24 mouse cellular contexts compared by ENCODE assay signal in genomic region chr19:53159351-53159750, GRCm38 (mm10). TPM values are rescaled to one million over a fixed set of nuclear protein-coding genes. Genes with fewer than 3 reads are reported as not detected.
A peak's percentile ranks its signal among the peaks of the same experiment; 100 is the strongest.
DNase-seq lines count a peak whose midpoint lies in the region; ATAC-seq and TF ChIP-seq lines count a peak whose summit lies in the region.
"Had no signal": no experiment of that assay in that cellular context is flagged by ENCODE, and none has a peak within 500 bp of the region (broad histone marks: within the 10 kb centered on the region; RNA-seq: fewer than 3 reads in every experiment).

No protein-coding gene starts in this region.

- H3K27me3 ChIP-seq in forebrain, embryonic 10.5 days (ENCODE audit: poor library complexity, severe bottlenecking) = no peaks in the 10 kb centered on the region
- H3K27me3 ChIP-seq in forebrain, embryonic 13.5 days = no peaks in the 10 kb centered on the region
- H3K27me3 ChIP-seq in heart, embryonic 11.5 days (ENCODE audit: control insufficient read depth, insufficient read depth, low read length) = no peaks in the 10 kb centered on the region
- no peaks in the 10 kb centered on the region for H3K27me3 ChIP-seq in heart, adult 2 months (ENCODE audit: control insufficient read depth, insufficient read depth, low read length)
- no peaks in the 10 kb centered on the region for H3K27me3 ChIP-seq in heart, embryonic 14.5 days (ENCODE audit: control insufficient read depth, insufficient read depth, low read length)
- H3K27me3 ChIP-seq in heart, postnatal 0 days (ENCODE audit: control insufficient read depth, insufficient read depth, low read length) = no peaks in the 10 kb centered on the region
- H3K27me3 ChIP-seq: embryonic facial prominence, embryonic 13.5 days; hindbrain, embryonic 12.5 days; hindbrain, embryonic 15.5 days had no signal

- no peak for TF ChIP-seq CTCF in heart, adult 2 months (IDR thresholded peaks at IDR 0.05)
- no peak for TF ChIP-seq CTCF in heart, postnatal 0 days (IDR thresholded peaks at IDR 0.05; ENCODE audit: low read depth)

- DNase-seq in forebrain, embryonic 10.5 days (ENCODE audit: extremely low spot score, low spot score) = no peak
- DNase-seq in heart, adult 2 months = no peak
- no peak for DNase-seq in heart, adult 8-10 months (ENCODE audit: low spot score)
- no peak for DNase-seq in heart, postnatal 0 days (ENCODE audit: low spot score)
- no peak for DNase-seq in heart, postnatal 14 days
- DNase-seq: adrenal gland, adult 2 months; adrenal gland, postnatal 14 days; cerebellum, adult 11-12 months; cerebellum, adult 9-10 months; forebrain, postnatal 0 days; gastrocnemius, adult 2 months; gastrocnemius, postnatal 14 days; kidney, adult 2 months had no signal

- ATAC-seq in forebrain, embryonic 13.5 days = no peak
- no peak for ATAC-seq in heart, embryonic 11.5 days (replicated peaks; ENCODE audit: insufficient number of reproducible peaks, low FRiP score, low TSS enrichment)
- no peak for ATAC-seq in heart, embryonic 14.5 days (ENCODE audit: insufficient number of reproducible peaks, insufficient read depth, low FRiP score, low read depth)
- no peak for ATAC-seq in heart, postnatal 0 days (ENCODE audit: insufficient read depth, low read depth)
- ATAC-seq: CD4-positive, CD25-positive, alpha-beta regulatory T cell, adult 4 months; forebrain, embryonic 14.5 days; forebrain, postnatal 0 days; intestine, postnatal 0 days had no signal

- peaks cover 4% of the 10 kb centered on the region for H3K79me2 ChIP-seq in heart, adult 2 months (replicated peaks; ENCODE audit: control insufficient read depth, insufficient read depth, low read length)

- peaks cover 7% of the 10 kb centered on the region for H3K4me1 ChIP-seq in forebrain, embryonic 10.5 days
- H3K4me1 ChIP-seq in forebrain, embryonic 13.5 days = no peaks in the 10 kb centered on the region
- peaks cover 14% of the 10 kb centered on the region for H3K4me1 ChIP-seq in heart, embryonic 11.5 days (ENCODE audit: control insufficient read depth, insufficient read depth, low read length)
- H3K4me1 ChIP-seq in heart, adult 2 months (ENCODE audit: control insufficient read depth, insufficient read depth, low read length) = peaks cover 9% of the 10 kb centered on the region
- peaks cover 13 to 37% of the 10 kb centered on the region in 2 experiments for H3K4me1 ChIP-seq in heart, embryonic 14.5 days (ENCODE audit: control insufficient read depth in 2 of 2, insufficient read depth in 2 of 2, low read length in 2 of 2)
- H3K4me1 ChIP-seq in heart, postnatal 0 days (ENCODE audit: control insufficient read depth, insufficient read depth) = peaks cover 22% of the 10 kb centered on the region
- H3K4me1 ChIP-seq: hindbrain, embryonic 12.5 days; hindbrain, embryonic 15.5 days had no signal

- 0 out of 2 replicates have a peak, but pooled peaks cover 4% of the 10 kb centered on the region for H3K36me3 ChIP-seq in forebrain, embryonic 10.5 days (replicated peaks)
- H3K36me3 ChIP-seq in forebrain, embryonic 13.5 days (ENCODE audit: poor library complexity, severe bottlenecking) = no peaks in the 10 kb centered on the region
- H3K36me3 ChIP-seq in heart, embryonic 11.5 days (ENCODE audit: control insufficient read depth, insufficient read depth, low read length) = no peaks in the 10 kb centered on the region
- peaks cover 12% of the 10 kb centered on the region for H3K36me3 ChIP-seq in heart, adult 2 months (ENCODE audit: control insufficient read depth, insufficient read depth, low read length)
- peaks cover 14% of the 10 kb centered on the region; the same call in 1 of the 2 replicates for H3K36me3 ChIP-seq in heart, embryonic 14.5 days (ENCODE audit: control insufficient read depth, insufficient read depth, low read length)
- H3K36me3 ChIP-seq in heart, postnatal 0 days (replicated peaks; ENCODE audit: control insufficient read depth, insufficient read depth, low read length) = no peaks in the 10 kb centered on the region
- H3K36me3 ChIP-seq: embryonic facial prominence, embryonic 13.5 days; hindbrain, embryonic 12.5 days; hindbrain, embryonic 15.5 days had no signal

- TF ChIP-seq POLR2A in heart, adult 2 months (IDR thresholded peaks at IDR 0.05; ENCODE audit: insufficient read depth, low read depth, low read length) = no peak

- 36% methylated on average over 7 of the region's 7 CpGs for WGBS in forebrain, embryonic 10.5 days
- 39% methylated on average over 7 of the region's 7 CpGs for WGBS in forebrain, embryonic 13.5 days
- 26% methylated on average over 7 of the region's 7 CpGs for WGBS in heart, embryonic 11.5 days (ENCODE audit: insufficient replicate concordance)
- WGBS in heart, adult 2 months = 63% methylated on average over 7 of the region's 7 CpGs
- WGBS in heart, embryonic 14.5 days = 26% methylated on average over 7 of the region's 7 CpGs
- WGBS in heart, postnatal 0 days = 43% methylated on average over 7 of the region's 7 CpGs

- no peak for TF ChIP-seq EP300 in heart, adult 2 months (IDR thresholded peaks at IDR 0.05; ENCODE audit: insufficient read depth, low read depth, low read length)
- no peak for TF ChIP-seq EP300 in heart, postnatal 0 days (IDR thresholded peaks at IDR 0.05; ENCODE audit: low read depth)

- H3K9ac ChIP-seq in forebrain, embryonic 13.5 days = no peak overlapping the region
- no peak overlapping the region for H3K9ac ChIP-seq in heart, embryonic 11.5 days (ENCODE audit: low read depth, low read length)
- H3K9ac ChIP-seq in heart, adult 2 months (ENCODE audit: low read depth, low read length) = no peak overlapping the region
- H3K9ac ChIP-seq in heart, embryonic 14.5 days (ENCODE audit: low read length) = peak overlapping the region; percentile 48; the same call in 1 of the 2 replicates
- H3K9ac ChIP-seq in heart, postnatal 0 days (replicated peaks; ENCODE audit: low read depth, low read length) = no peak overlapping the region
- H3K9ac ChIP-seq: embryonic facial prominence, embryonic 13.5 days; forebrain, postnatal 0 days; hindbrain, embryonic 12.5 days; hindbrain, embryonic 15.5 days had no signal

- intact Hi-C loops in heart, adult 2 months (cut with DNase I) = no loop called here
- intact Hi-C loops in heart, postnatal 14 days (cut with DNase I) = no loop called here

- H3K9me3 ChIP-seq in forebrain, embryonic 10.5 days = no peaks in the 10 kb centered on the region
- no peaks in the 10 kb centered on the region for H3K9me3 ChIP-seq in forebrain, embryonic 13.5 days (replicated peaks)
- H3K9me3 ChIP-seq in heart, embryonic 11.5 days (replicated peaks; ENCODE audit: control insufficient read depth, low read length) = no peaks in the 10 kb centered on the region
- no peaks in the 10 kb centered on the region for H3K9me3 ChIP-seq in heart, embryonic 14.5 days (ENCODE audit: control insufficient read depth, low read length)
- H3K9me3 ChIP-seq in heart, postnatal 0 days (replicated peaks; ENCODE audit: control insufficient read depth, low read length) = no peaks in the 10 kb centered on the region
- H3K9me3 ChIP-seq: embryonic facial prominence, embryonic 13.5 days; hindbrain, embryonic 12.5 days; hindbrain, embryonic 15.5 days had no signal

- no peak overlapping the region for H3K4me3 ChIP-seq in forebrain, embryonic 10.5 days
- H3K4me3 ChIP-seq in forebrain, embryonic 13.5 days = no peak overlapping the region
- H3K4me3 ChIP-seq in heart, embryonic 11.5 days (ENCODE audit: low read depth, low read length) = no peak overlapping the region
- no peak overlapping the region for H3K4me3 ChIP-seq in heart, adult 2 months
- no peak overlapping the region for H3K4me3 ChIP-seq in heart, embryonic 14.5 days (ENCODE audit: control insufficient read depth in 1 of 2, insufficient read depth in 1 of 2, low read depth in 1 of 2, low read length in 2 of 2)
- no peak overlapping the region for H3K4me3 ChIP-seq in heart, postnatal 0 days (ENCODE audit: low read depth, low read length)
- H3K4me3 ChIP-seq: embryonic facial prominence, embryonic 13.5 days; erythroblast, embryonic 14.5 days; gastrocnemius, adult 2 months; hindbrain, embryonic 12.5 days; hindbrain, embryonic 15.5 days had no signal

- 0 out of 2 replicates have a peak overlapping the region, but pooled peaks have one; percentile 30 for H3K27ac ChIP-seq in forebrain, embryonic 10.5 days
- no peak overlapping the region for H3K27ac ChIP-seq in forebrain, embryonic 13.5 days
- H3K27ac ChIP-seq in heart, embryonic 11.5 days (ENCODE audit: low read depth, low read length) = no peak overlapping the region; the same call in 1 of the 2 replicates
- H3K27ac ChIP-seq in heart, adult 2 months = no peak overlapping the region
- peak overlapping the region; percentile 20 to 53; a peak in 3 of 4 replicates for H3K27ac ChIP-seq in heart, embryonic 14.5 days (replicated peaks in 1 of 2; ENCODE audit: control insufficient read depth in 1 of 2, insufficient read depth in 1 of 2, low read depth in 2 of 2, low read length in 2 of 2)
- H3K27ac ChIP-seq in heart, postnatal 0 days (ENCODE audit: low read depth) = 0 out of 2 replicates have a peak overlapping the region, but pooled peaks have one; percentile 2
- H3K27ac ChIP-seq: embryonic facial prominence, embryonic 13.5 days; gastrocnemius, adult 2 months; hindbrain, embryonic 12.5 days; hindbrain, embryonic 15.5 days; kidney, postnatal 0 days had no signal

- H3K4me2 ChIP-seq in forebrain, embryonic 13.5 days = no peak overlapping the region
- peak overlapping the region; percentile 8; the same call in 1 of the 2 replicates for H3K4me2 ChIP-seq in heart, embryonic 11.5 days
- H3K4me2 ChIP-seq in heart, embryonic 14.5 days (ENCODE audit: low read length) = 0 out of 2 replicates have a peak overlapping the region, but pooled peaks have one; percentile 11
- no peak overlapping the region for H3K4me2 ChIP-seq in heart, postnatal 0 days (ENCODE audit: low read depth, low read length)
- H3K4me2 ChIP-seq: embryonic facial prominence, embryonic 13.5 days; hindbrain, embryonic 12.5 days; hindbrain, embryonic 15.5 days had no signal

RNA-seq across cellular contexts. Expression of gene Add3, which starts 19.1 kb away (rescaled TPM):
- 55.4 and 59.3 TPM in 2 replicates for polyA plus RNA-seq in forebrain, embryonic 10.5 days (2016; fragmentation: Nextera tagmentation; extraction: Ambion mirVana)
- 34.2 and 34.5 TPM in 2 replicates for polyA plus RNA-seq in forebrain, embryonic 13.5 days (2015; fragmentation: Nextera tagmentation; extraction: Ambion mirVana)
- 133 and 152 TPM in 2 replicates for polyA plus RNA-seq in heart, embryonic 11.5 days (2014; fragmentation: Nextera tagmentation; extraction: Ambion mirVana)
- total RNA-seq in heart, adult 2 months (2021) = 10 to 100 TPM; 38.9 to 50.5 TPM
- 25.2 and 44.5 TPM in 2 replicates for polyA plus RNA-seq in heart, adult 2 months (2012; rRNA removed)
- polyA plus RNA-seq in heart, embryonic 14.5 days (2014; fragmentation: Nextera tagmentation; extraction: Ambion mirVana) = 129 and 134 TPM in 2 replicates
- 10 to 100 TPM; 35.7 to 51.4 (median 39.9) TPM for total RNA-seq in heart, adult 8-10 months (2022)
- total RNA-seq in heart, postnatal 0 days (2014; rRNA removed; ENCODE audit: low replicate concordance) = 62.1 and 78.8 TPM in 2 replicates
- 81.2 and 82.9 TPM in 2 replicates for polyA plus RNA-seq in heart, postnatal 0 days (2015; fragmentation: Nextera tagmentation; extraction: Ambion mirVana)
- total RNA-seq in heart, postnatal 14 days (2021) = 10 to 100 TPM; 63.4 to 65.2 TPM

Comparison
In these comparisons a context has a peak if more than half of its experiments do, and no peak if none do; other contexts are left out.
1. H3K27ac ChIP-seq: peak in forebrain, embryonic 10.5 days (single experiment), heart, embryonic 14.5 days (2 of 2) and heart, postnatal 0 days (single experiment); none in forebrain, embryonic 13.5 days (single experiment), heart, embryonic 11.5 days (single experiment) and heart, adult 2 months (single experiment).
2. H3K4me2 ChIP-seq: peak in heart, embryonic 11.5 days (single experiment) and heart, embryonic 14.5 days (single experiment); none in forebrain, embryonic 13.5 days (single experiment) and heart, postnatal 0 days (single experiment).